Mouse (Mus musculus) spleen, adult 2 months (tissue): ENCODE results near the gene Alpi. TPM values are rescaled to one million over a fixed set of nuclear protein-coding genes. Genes with fewer than 3 reads are reported as not detected.

ENCODE experiments used
- DNase-seq, 2 experiments: peaks; one replicate each; pipeline versions ENCODE4 v3.0.0 to v3.0.0-alpha.2; 2012 to 2021; ENCODE audit warnings: low spot score in 2 of 2, low read depth in 1 of 2
- H3K27ac ChIP-seq: fragments of 200-500 bp; 2 replicates; pipeline ENCODE4 v1.5.1; 2012; ENCODE audit warnings: low read length, inconsistent platforms; ENCODE audit not compliant: insufficient read depth
- H3K27me3 ChIP-seq: fragments of 200-500 bp; 2 replicates; pipeline ENCODE4 v1.6.1; 2012; ENCODE audit warnings: mild to moderate bottlenecking, moderate library complexity, low read length, inconsistent platforms; ENCODE audit not compliant: control insufficient read depth, insufficient read depth
- H3K36me3 ChIP-seq: fragments of 200-500 bp; 2 replicates; pipeline ENCODE4 v1.6.1; 2012; ENCODE audit warnings: mild to moderate bottlenecking, low read length, inconsistent platforms; ENCODE audit not compliant: control insufficient read depth, insufficient read depth
- H3K4me1 ChIP-seq: fragments of 200-500 bp; 2 replicates; pipeline ENCODE4 v1.6.1; 2011; ENCODE audit warnings: inconsistent platforms; ENCODE audit not compliant: control insufficient read depth, insufficient read depth, insufficient read length
- H3K4me3 ChIP-seq: fragments of 200-500 bp; 2 replicates; pipeline ENCODE4 v1.5.1; 2011; ENCODE audit warnings: mild to moderate bottlenecking, inconsistent platforms; ENCODE audit not compliant: insufficient read depth, insufficient read length; ENCODE audit errors: extremely low read depth
- CTCF ChIP-seq: fragments of 200-500 bp; IDR thresholded peaks from 2 replicates; pipeline ENCODE4 v1.5.1; 2011; ENCODE audit warnings: mild to moderate bottlenecking, inconsistent platforms; ENCODE audit not compliant: insufficient read depth, insufficient read length, insufficient replicate concordance; ENCODE audit errors: extremely low read depth
- POLR2A ChIP-seq: fragments of 200-500 bp; IDR thresholded peaks from 2 replicates; pipeline ENCODE4 v1.6.1; 2011; ENCODE audit warnings: low read depth, low read length, inconsistent platforms
- WGBS: fragments of 180-500 bp; shearing (Covaris S2); methylation state at CpG from one replicate; pipeline ENCODE4 v1.1.7; 2018; 5-methylcytosine and 5-hydroxymethylcytosine counted together
- polyA plus RNA-seq: library from polyadenylated mRNA; depleted of rRNA; stranded (reverse); fragments of >200 nt; gene quantifications from 2 replicates; pipeline ENCODE4 v1.2.3, GENCODE M21; 2012; rRNA removed

The Alpi gene
- not detected in 2 replicates for polyA plus RNA-seq

GRCm38 (mm10) chr1:87101411-87101810 is at the start of gene Alpi:
Alpi (minus strand) TSS chr1:87101606.
- Histone ChIP-seq H3K36me3 (no peaks in the 10 kb centered on the region), H3K27me3 (no peaks in the 10 kb centered on the region), H3K27ac (no peak within 1 kb of the TSS), H3K4me1 (no peaks in the 10 kb centered on the region; the same call in 1 of the 2 replicates), H3K4me3 (no peak within 1 kb of the TSS)
- TF ChIP-seq CTCF: no peak
- no peak for TF ChIP-seq POLR2A
- DNase-seq: no peak
- WGBS: 94% methylated on average over 1 of the region's 1 CpGs

DNA sequence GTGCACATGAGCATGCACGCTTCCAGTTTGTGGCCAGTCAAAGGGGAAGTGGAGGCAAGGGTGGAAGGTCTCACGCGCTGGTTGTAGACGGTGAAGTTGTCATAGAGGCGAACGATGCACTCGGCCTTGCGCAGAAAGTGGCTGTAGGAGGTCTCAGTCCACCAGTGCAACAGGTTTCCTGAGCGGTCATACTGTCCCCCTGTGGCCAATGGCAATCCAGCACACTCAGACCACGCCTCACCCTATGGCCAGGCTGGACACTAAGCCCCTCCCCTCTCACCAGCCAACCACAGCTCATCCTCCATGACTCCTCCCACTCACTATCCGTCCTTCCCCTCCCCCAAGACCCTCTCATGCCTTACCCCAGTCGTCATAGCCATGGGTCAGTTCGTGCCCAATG is 48.0 kb upstream of the Alpi start:
- H3K36me3 ChIP-seq: no peaks in the 10 kb centered on the region
- no peak for DNase-seq
- H3K4me1 ChIP-seq: peaks cover 4% of the 10 kb centered on the region
- WGBS: 39% methylated on average over 13 of the region's 13 CpGs
- H3K27ac ChIP-seq: no peak overlapping the region
- TF ChIP-seq POLR2A (no peak), CTCF (no peak)
- H3K27me3 ChIP-seq: peaks cover 5% of the 10 kb centered on the region; the same call in 1 of the 2 replicates
- H3K4me3 ChIP-seq: no peak overlapping the region

DNA sequence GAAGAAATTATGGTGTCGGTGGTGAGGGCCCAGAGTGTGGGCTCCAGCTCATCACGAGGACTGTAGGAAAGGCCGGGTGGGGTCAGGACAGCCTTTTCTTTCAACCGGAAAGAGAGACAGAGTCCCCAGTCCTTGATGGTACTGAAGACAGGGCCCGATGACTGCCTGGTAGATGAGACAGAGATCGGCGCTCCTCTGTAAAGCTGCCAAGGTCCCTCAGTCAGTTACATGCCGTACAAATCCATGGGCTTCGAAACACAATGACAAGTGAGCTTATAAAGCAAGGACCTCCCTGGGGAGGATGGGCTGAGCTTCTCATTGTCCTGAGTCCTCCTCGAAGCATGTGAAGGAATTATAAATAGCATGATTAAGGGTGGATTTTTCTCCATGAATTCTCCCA is 41.7 kb upstream of the Alpi start:
- Histone ChIP-seq H3K4me1 (no peaks in the 10 kb centered on the region), H3K27ac (no peak overlapping the region), H3K4me3 (no peak overlapping the region), H3K27me3 (no peaks in the 10 kb centered on the region), H3K36me3 (no peaks in the 10 kb centered on the region)
- TF ChIP-seq POLR2A: no peak
- no peak for TF ChIP-seq CTCF
- 89% methylated on average over 10 of the region's 10 CpGs for WGBS
- no peak for DNase-seq

DNA sequence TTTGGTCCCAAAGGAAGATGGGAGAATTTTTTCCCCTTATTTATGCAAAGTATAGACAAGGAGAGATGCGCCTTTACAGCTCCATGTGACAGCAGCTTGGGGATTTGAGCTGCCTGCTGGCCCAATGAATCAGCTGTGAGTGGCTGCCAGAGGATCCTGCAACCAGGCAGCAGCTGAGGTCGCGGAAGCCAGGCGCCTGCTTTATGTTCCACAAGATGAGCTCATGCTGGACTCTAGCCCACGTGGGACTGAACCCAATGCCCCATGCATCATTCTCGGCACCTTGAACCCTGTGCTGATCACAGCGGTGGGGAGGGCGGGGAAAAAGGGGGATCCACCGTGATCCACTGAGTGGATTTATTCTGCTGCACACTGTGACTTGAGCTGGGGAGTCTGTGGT is 41.0 kb upstream of the Alpi start:
- Histone ChIP-seq H3K36me3 (no peaks in the 10 kb centered on the region), H3K27ac (no peak overlapping the region), H3K27me3 (no peaks in the 10 kb centered on the region), H3K4me1 (no peaks in the 10 kb centered on the region), H3K4me3 (no peak overlapping the region)
- no peak for TF ChIP-seq POLR2A
- TF ChIP-seq CTCF: no peak
- WGBS: 81% methylated on average over 9 of the region's 9 CpGs
- no peak for DNase-seq

DNA sequence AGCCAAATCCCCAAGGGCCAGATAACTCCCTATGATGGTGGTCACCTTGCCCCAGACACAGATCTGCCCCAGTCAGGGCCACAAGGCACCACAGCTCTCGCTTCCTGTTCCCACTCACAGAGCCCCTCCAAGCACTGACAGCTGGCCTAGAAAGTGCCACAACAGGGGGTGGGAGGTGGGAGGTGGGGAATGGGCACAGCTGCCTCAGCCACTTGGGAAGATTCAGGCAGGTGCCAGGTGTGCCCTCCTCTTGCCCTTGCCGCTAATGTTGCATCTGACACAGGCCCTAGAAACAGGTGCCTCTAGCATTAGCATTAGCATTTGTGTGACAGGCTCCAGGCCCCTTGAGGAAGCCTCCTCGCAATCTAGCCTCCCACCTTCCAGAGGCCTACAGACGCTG is 40.1 kb upstream of the Alpi start:
- WGBS: 87% methylated on average over 4 of the region's 4 CpGs
- no peak overlapping the region for H3K4me3 ChIP-seq
- DNase-seq: no peak
- H3K27ac ChIP-seq: no peak overlapping the region
- H3K27me3 ChIP-seq: no peaks in the 10 kb centered on the region
- TF ChIP-seq POLR2A (no peak), CTCF (no peak)
- no peaks in the 10 kb centered on the region for H3K36me3 ChIP-seq
- H3K4me1 ChIP-seq: no peaks in the 10 kb centered on the region

DNA sequence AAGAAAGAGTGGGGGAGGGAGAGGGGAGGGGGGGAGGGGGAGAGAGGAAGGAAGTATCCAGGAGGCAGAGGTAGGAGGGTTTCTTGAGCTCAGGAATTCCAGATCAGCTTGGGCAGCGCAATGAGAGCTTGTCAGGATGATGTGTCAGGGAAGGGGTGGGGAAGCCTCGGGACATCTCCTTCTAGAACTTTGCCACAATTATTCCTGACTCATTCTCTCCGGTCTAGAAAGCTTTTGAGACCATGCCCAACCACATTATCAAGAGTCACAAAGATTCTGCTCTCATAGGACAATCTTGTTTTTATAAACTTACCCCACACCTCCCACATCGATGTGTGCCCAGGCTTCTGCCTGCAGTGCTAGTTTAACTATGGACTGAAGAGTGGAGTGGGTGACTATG is 30.4 kb upstream of the Alpi start:
- 83% methylated on average over 4 of the region's 4 CpGs for WGBS
- DNase-seq: no peak

DNA sequence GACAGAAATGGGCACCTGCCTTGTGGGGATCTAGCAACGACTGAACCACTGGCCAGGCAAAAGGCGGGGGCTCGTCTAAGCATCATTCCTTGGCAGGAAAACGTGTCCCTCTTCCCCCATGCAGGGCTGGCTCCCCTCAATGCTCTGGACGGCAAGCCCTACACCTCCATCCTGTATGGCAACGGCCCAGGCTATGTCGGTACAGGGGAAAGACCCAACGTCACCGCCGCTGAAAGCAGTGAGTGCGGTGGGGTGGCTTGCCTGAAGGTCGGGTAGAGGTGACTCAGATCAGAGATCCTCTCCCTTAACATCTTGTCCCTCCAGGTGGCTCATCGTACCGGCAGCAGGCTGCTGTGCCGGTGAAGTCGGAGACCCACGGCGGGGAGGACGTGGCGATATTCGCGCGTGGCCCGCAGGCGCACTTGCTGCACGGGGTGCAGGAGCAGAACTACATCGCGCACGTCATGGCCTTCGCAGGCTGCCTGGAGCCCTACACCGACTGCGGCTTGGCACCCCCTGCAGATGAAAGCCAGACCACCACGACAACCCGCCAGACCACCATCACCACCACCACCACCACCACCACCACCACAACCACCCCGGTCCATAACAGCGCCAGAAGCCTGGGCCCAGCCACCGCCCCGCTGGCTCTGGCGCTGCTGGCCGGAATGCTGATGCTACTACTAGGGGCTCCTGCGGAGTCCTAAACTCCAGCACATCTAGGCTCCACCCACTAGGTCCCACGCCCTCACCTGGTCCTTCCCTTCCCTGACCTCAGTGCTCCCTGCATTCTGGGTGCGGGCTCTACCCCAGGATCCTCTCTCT is 26.0 kb upstream of the Alpi start:
- DNase-seq: no peak
- Histone ChIP-seq H3K27ac (no peak overlapping the region), H3K4me1 (no peaks in the 10 kb centered on the region; the same call in 1 of the 2 replicates), H3K4me3 (no peak overlapping the region), H3K36me3 (no peaks in the 10 kb centered on the region), H3K27me3 (no peaks in the 10 kb centered on the region)
- WGBS: 15% methylated on average over 43 of the region's 43 CpGs
- no peak for TF ChIP-seq POLR2A
- TF ChIP-seq CTCF: no peak

More for the DNA sequence above, 30.4 kb upstream of the Alpi start:
- Histone ChIP-seq H3K27me3 (no peaks in the 10 kb centered on the region), H3K4me3 (no peak overlapping the region), H3K36me3 (no peaks in the 10 kb centered on the region), H3K4me1 (no peaks in the 10 kb centered on the region; the same call in 1 of the 2 replicates), H3K27ac (no peak overlapping the region)
- TF ChIP-seq CTCF: no peak
- no peak for TF ChIP-seq POLR2A
